Mouse (Mus musculus) lung, embryonic 16.5 days (tissue): ENCODE measurements around the gene R3hdm2. TPM values are rescaled to one million over a fixed set of nuclear protein-coding genes. Genes with fewer than 3 reads are reported as not detected.

ENCODE experiments used
- ATAC-seq: fragments of 200-750 bp; cut with Nextera tagmentation; 2 replicates; pipeline ENCODE4 v1.8.0; 2017; ENCODE audit warnings: low read depth, mild to moderate bottlenecking, moderate library complexity
- H3K27ac ChIP-seq: fragments of 300-500 bp; sonication (generic); 2 replicates; pipeline ENCODE4 v1.5.1; 2014; ENCODE audit warnings: mild to moderate bottlenecking, control low read depth, low read length
- H3K27me3 ChIP-seq: fragments of 300-500 bp; sonication (generic); 2 replicates; pipeline ENCODE4 v1.6.1; 2014; ENCODE audit warnings: low read depth, low read length, mixed read lengths; ENCODE audit not compliant: control insufficient read depth, insufficient read depth
- H3K36me3 ChIP-seq: fragments of 300-500 bp; sonication (generic); 2 replicates; pipeline ENCODE4 v1.6.1; 2014; ENCODE audit warnings: low read length; ENCODE audit not compliant: control insufficient read depth, insufficient read depth
- H3K4me1 ChIP-seq: fragments of 300-500 bp; sonication (generic); replicated peaks from 2 replicates; pipeline ENCODE4 v1.6.1; 2014; ENCODE audit warnings: low read length, mixed read lengths; ENCODE audit not compliant: control insufficient read depth, insufficient read depth
- H3K4me2 ChIP-seq: fragments of 300-500 bp; sonication (generic); 2 replicates; pipeline ENCODE4 v1.6.1; 2014; ENCODE audit warnings: low read depth, low read length, control low read depth
- H3K4me3 ChIP-seq: fragments of 300-500 bp; sonication (generic); 2 replicates; pipeline ENCODE4 v1.5.1; 2014; ENCODE audit warnings: mild to moderate bottlenecking, low read length, control low read depth
- H3K9ac ChIP-seq: fragments of 300-500 bp; sonication (generic); 2 replicates; pipeline ENCODE4 v1.6.1; 2014; ENCODE audit warnings: low read length, control low read depth
- H3K9me3 ChIP-seq: fragments of 300-500 bp; sonication (generic); 2 replicates; pipeline ENCODE4 v1.6.1; 2016; ENCODE audit warnings: low read length; ENCODE audit not compliant: control insufficient read depth
- WGBS: fragments of 180-500 bp; shearing (Covaris S2); extraction: QIAGEN DNeasy Blood & Tissue Kit; methylation state at CpG from one replicate; pipeline ENCODE4 v1.1.7; 2014; 5-methylcytosine and 5-hydroxymethylcytosine counted together
- polyA plus RNA-seq: library from polyadenylated mRNA; unstranded; fragments of >200 nt; fragmentation: Nextera tagmentation; extraction: Ambion mirVana; gene quantifications from 2 replicates; pipeline ENCODE4 v1.2.1, GENCODE M21; 2015

The R3hdm2 gene
- polyA plus RNA-seq, 1 experiment from 2014 or later = 22.2 TPM

GRCm38 (mm10) chr10:127472722-127473121 is 92.6 kb downstream of the R3hdm2 start:
- Histone ChIP-seq H3K27ac (no peak overlapping the region), H3K36me3 (peaks cover 5% of the 10 kb centered on the region), H3K4me1 (no peaks in the 10 kb centered on the region), H3K9ac (no peak overlapping the region), H3K27me3 (no peaks in the 10 kb centered on the region), H3K4me2 (no peak overlapping the region), H3K4me3 (no peak overlapping the region), H3K9me3 (no peaks in the 10 kb centered on the region)
- ATAC-seq = no peak
- 68% methylated on average over 9 of the region's 9 CpGs for WGBS

- Histone ChIP-seq H3K27ac (no peak overlapping the region), H3K4me3 (no peak overlapping the region), H3K36me3 (peaks cover 2% of the 10 kb centered on the region), H3K9ac (no peak overlapping the region), H3K27me3 (no peaks in the 10 kb centered on the region), H3K4me1 (no peaks in the 10 kb centered on the region), H3K4me2 (no peak overlapping the region), H3K9me3 (no peaks in the 10 kb centered on the region)
- 91% methylated on average over 4 of the region's 4 CpGs for WGBS
- no peak for ATAC-seq
Measured at GRCm38 (mm10) chr10:127475175-127475574, 95.0 kb downstream of the R3hdm2 start.

GRCm38 (mm10) chr10:127476541-127476940 is 96.4 kb downstream of the R3hdm2 start:
- no peaks in the 10 kb centered on the region for H3K27me3 ChIP-seq
- H3K4me2 ChIP-seq = no peak overlapping the region
- no peak overlapping the region for H3K9ac ChIP-seq
- H3K4me3 ChIP-seq = no peak overlapping the region
- no peaks in the 10 kb centered on the region; the same call in 1 of the 2 replicates for H3K4me1 ChIP-seq
- no peaks in the 10 kb centered on the region for H3K9me3 ChIP-seq
- no peak for ATAC-seq
- no peak overlapping the region for H3K27ac ChIP-seq
- H3K36me3 ChIP-seq = no peaks in the 10 kb centered on the region; the same call in none of the 2 replicates
- WGBS = 85% methylated on average over 3 of the region's 3 CpGs

GRCm38 (mm10) chr10:127477301-127477700 is 97.2 kb downstream of the R3hdm2 start:
- no peaks in the 10 kb centered on the region for H3K27me3 ChIP-seq
- H3K4me1 ChIP-seq = no peaks in the 10 kb centered on the region; the same call in 1 of the 2 replicates
- 84% methylated on average over 7 of the region's 7 CpGs for WGBS
- no peaks in the 10 kb centered on the region; the same call in none of the 2 replicates for H3K36me3 ChIP-seq
- no peak overlapping the region for H3K27ac ChIP-seq
- no peak for ATAC-seq
- no peak overlapping the region for H3K9ac ChIP-seq
- no peak overlapping the region for H3K4me2 ChIP-seq
- H3K4me3 ChIP-seq = no peak overlapping the region
- no peaks in the 10 kb centered on the region for H3K9me3 ChIP-seq

- Histone ChIP-seq H3K9ac (no peak overlapping the region), H3K4me3 (no peak overlapping the region), H3K4me2 (no peak overlapping the region), H3K4me1 (no peaks in the 10 kb centered on the region; the same call in 1 of the 2 replicates), H3K36me3 (no peaks in the 10 kb centered on the region; the same call in none of the 2 replicates), H3K9me3 (no peaks in the 10 kb centered on the region), H3K27ac (no peak overlapping the region), H3K27me3 (no peaks in the 10 kb centered on the region)
- ATAC-seq = no peak
- WGBS = 94% methylated on average over 4 of the region's 4 CpGs
Measured at GRCm38 (mm10) chr10:127479131-127479530, 99.0 kb downstream of the R3hdm2 start.

- ATAC-seq = peak; percentile 87
- no peak overlapping the region for H3K4me3 ChIP-seq
- H3K27ac ChIP-seq = peak overlapping the region; percentile 49; the same call in 1 of the 2 replicates
- peak overlapping the region; percentile 31; the same call in 1 of the 2 replicates for H3K9ac ChIP-seq
- WGBS = 56% methylated on average over 19 of the region's 19 CpGs
- no peaks in the 10 kb centered on the region for H3K9me3 ChIP-seq
- H3K27me3 ChIP-seq = no peaks in the 10 kb centered on the region
- H3K4me2 ChIP-seq = no peak overlapping the region
- H3K36me3 ChIP-seq = peaks cover 13% of the 10 kb centered on the region
- H3K4me1 ChIP-seq = no peaks in the 10 kb centered on the region; the same call in 1 of the 2 replicates
Measured at GRCm38 (mm10) chr10:127480833-127481813, 101.0 kb downstream of the R3hdm2 start.

GRCm38 (mm10) chr10:127485235-127485634 is 105.1 kb downstream of the R3hdm2 start:
- Histone ChIP-seq H3K9ac (no peak overlapping the region), H3K36me3 (peaks cover 31% of the 10 kb centered on the region), H3K27me3 (no peaks in the 10 kb centered on the region), H3K4me2 (no peak overlapping the region), H3K4me1 (no peaks in the 10 kb centered on the region; the same call in 1 of the 2 replicates), H3K9me3 (no peaks in the 10 kb centered on the region), H3K27ac (no peak overlapping the region), H3K4me3 (no peak overlapping the region)
- ATAC-seq = no peak
- WGBS = 84% methylated on average over 10 of the region's 10 CpGs

- 90% methylated on average over 7 of the region's 7 CpGs for WGBS
- Histone ChIP-seq H3K36me3 (peaks cover 44% of the 10 kb centered on the region), H3K9me3 (no peaks in the 10 kb centered on the region), H3K4me3 (no peak overlapping the region), H3K9ac (no peak overlapping the region), H3K27me3 (no peaks in the 10 kb centered on the region), H3K4me1 (no peaks in the 10 kb centered on the region), H3K4me2 (no peak overlapping the region), H3K27ac (no peak overlapping the region)
- no peak for ATAC-seq
Measured at GRCm38 (mm10) chr10:127488856-127489255, 108.7 kb downstream of the R3hdm2 start.
